Mouse (Mus musculus) cerebellum, postnatal 25 days (tissue): ENCODE measurements around the gene Men1.
"Not testable (repeated sequence)": the region's sequence is repeated elsewhere in the genome, so short reads cannot be mapped to it uniquely, and the experiment has no call there.

ENCODE experiments used
- DNase-seq, 2 experiments: peaks; one replicate each; pipeline ENCODE4 v3.0.0; 2021; ENCODE audit warnings: mixed read lengths in 2 of 2

Gene Men1

DNA sequence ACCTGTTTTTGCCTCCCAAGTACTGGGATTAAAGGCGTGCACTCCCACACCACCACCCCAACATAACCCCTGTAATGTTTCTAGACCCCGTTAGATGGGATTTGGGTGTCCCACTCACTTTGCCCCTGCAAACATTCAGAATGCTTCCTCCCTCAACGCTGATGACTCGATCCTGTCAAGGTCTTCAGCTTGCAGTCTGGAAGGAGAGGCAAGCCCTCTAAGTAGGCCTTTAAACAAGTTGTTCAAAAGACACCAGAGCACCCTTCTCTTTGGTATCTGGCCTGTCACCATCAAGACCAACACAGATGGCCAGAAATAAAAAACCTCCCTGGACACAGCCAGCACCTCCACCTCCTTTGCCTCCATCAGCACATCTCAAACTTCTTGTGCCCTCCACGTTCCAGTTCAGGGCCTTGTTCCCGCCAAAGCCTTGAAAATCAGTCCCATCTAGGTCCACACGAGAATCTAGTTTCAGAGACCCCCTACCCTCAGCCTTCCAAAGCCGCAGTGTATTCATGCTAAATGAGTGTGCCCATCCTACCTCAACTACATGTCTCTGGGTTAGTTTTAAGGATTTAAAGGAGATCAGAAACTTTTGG lies 29.2 kb upstream of the Men1 start:
- DNase-seq = no peak

DNA sequence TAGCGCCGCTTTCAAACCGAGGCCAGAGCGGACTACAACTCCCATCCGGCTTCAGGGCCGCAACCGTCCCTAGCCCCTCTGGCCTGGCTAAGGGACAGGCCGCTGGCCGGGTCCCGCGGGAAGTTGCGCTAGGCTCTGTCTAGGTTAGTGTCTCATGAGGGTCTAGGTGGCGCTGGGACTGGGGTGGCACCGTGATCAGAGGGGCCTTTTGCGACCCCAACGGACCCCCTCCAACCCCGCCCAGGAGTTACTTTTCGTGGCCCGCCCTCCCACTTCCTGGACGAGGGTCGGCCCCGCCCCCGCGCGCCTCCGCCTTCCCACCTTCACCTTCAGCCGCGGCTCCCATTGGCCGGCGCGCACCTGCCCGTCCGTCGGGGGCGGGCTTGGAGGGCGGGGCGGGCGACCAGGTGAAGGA lies 28.6 kb upstream of the Men1 start, which contains the start of gene Cdc42bpg:
Cdc42bpg (plus strand) TSS at position 320 of the 415 bp plus-strand sequence.
- DNase-seq = peak; percentile 96 to 98

DNA sequence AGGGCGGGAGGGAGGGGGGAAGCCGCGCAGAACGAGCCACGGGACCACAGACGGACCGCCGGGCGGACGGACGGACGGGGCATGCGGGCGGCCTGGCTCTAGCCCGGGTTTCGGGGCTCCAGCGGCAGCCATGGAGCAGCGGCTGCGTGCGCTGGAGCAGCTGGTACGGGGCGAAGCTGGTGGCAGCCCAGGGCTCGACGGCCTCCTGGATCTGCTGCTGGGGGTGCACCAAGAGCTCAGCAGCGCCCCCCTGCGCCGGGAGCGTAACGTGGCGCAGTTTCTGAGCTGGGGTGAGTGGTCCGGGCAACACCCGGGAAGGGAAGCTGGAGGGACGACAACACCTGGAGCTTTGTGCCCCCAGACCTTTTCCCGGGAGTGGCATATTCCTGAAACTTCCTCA lies 28.2 kb upstream of the Men1 start:
- DNase-seq = peak; percentile 84 to 89

DNA sequence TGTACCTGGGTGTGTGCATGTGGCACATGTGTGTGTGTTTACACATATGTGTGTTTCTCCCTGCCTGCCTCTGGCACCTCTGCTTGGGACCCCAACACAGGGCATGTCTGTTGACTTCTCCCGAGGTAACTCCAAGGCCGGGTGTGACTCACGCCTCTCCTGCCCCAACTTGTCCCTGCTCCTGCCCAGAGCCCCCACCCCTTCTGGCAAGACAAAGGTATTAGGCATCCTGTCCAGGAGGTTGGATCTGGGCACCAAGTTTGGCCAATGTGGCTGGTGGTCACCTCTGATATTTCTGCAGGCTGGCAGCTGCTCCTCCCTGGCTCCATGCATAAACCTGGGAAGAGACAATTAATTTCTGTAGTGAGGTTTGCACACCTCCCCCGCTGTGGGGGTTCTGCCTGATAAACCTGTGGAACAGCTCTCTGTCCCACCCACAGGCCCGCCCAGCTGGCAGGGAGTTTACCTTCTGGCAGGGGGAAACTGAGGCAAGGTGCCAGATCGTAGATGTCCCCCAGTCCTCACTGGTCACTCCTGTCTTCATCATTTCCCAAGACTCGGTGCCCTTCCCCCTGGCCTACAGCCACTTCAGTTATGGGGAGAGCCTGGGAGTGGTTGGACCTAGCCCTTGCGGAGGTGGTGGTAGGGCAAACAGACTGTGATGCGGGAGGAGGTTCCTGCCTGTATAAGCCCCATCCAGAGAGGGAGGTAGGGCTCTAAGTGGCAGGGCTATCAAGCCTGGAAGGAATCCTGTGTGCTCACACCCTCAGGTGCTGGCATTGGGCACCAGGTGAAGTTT lies 26.8 kb upstream of the Men1 start:
- DNase-seq = peak; percentile 52 to 61

DNA sequence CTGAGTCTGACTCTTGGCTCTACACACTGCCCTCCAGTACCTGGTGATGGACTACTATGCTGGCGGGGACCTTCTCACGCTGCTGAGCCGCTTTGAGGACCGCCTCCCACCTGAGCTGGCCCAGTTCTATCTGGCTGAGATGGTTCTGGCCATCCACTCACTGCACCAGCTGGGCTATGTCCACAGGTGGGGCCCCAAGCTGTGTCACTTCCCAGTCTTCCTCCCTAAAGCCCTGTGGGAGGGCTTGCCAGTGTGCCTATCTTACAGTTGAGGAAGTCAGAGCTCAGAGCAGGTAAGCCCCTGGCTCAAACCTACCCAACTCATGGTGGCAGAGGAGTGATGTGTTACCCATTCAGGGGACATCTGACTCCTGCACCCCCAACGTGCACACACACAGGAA lies 24.6 kb upstream of the Men1 start:
- DNase-seq = peak; percentile 59 to 69

DNA sequence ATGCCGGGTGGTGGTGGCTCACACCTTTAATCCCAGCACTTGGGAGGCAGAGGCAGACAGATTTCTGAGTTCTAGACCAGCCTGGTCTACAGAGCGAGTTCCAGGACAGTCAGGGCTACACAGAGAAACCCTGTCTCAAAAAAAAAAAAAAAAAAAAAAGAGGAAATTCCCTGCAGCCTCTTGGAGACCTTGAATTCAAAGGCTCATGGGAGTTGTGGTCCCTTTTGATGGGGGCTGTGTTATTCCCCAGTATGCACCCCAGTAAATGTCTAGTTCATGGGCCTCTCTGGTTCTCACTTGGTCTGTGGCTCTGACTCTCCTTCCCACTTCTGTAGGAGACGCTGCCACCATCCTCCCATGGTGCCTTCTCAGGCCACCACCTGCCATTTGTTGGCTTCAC lies 23.0 kb upstream of the Men1 start:
- DNase-seq = not testable (repeated sequence)

DNA sequence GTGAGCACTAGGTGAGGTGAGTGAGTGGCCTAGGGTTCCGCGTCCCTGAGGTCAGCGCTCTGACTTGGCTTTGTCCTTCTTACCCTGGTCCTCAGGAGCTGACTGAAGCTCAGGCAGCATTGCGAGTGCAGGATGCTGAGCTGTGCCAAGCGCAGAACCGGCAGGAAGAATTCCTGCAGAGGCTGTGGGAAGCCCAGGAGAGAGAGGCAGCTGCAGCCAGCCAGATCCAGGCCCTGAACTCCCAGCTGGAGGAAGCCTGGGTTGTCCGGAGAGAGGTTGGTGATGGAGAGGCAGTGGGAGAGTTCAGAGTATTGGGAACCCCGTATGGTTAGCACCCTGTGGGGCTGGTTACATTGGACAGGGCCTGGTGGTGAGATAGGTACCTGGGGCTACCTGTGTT lies 21.0 kb upstream of the Men1 start:
- peak in 1 of 2 experiments; percentile 59 for DNase-seq

DNA sequence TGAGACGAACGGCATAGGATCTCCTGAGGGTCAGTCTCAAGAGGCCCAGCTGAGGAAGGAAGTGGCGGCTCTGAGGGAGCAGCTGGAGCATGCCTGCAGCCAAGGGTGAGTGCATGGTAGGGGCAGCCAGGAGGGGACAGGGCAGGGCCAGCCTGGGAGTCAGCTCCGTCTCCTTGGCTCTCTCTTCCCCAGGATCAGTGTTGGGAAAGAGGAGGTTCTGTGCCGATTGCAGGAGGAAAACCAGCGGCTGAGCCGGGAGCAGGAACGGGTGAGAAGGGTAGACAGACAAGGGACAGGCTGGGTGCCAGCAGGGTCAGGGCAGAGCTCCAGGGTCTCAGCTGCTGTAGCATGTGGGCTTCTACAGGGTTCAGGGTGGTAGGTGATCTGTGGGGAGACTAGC lies 20.3 kb upstream of the Men1 start:
- peak in 1 of 2 experiments; percentile 44 for DNase-seq

DNA sequence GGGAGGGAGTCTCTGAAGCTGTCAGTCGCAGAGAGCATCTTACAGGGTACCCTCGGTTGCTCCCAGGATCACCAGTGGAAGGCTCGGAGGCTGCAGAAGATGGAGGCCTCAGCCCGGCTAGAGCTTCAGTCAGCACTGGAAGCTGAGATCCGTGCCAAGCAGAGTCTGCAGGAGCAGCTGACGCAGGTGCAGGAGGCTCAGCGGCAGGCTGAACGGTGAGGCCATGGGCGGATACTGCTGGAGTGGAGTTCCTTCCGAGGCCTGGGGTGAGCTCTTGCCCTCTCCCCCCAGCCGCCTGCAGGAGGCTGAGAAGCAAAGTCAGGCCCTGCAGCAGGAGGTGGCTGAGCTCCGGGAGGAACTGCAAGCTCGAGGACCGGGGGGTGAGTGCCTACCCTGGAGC lies 19.2 kb upstream of the Men1 start:
- DNase-seq = peak; percentile 78 to 83

DNA sequence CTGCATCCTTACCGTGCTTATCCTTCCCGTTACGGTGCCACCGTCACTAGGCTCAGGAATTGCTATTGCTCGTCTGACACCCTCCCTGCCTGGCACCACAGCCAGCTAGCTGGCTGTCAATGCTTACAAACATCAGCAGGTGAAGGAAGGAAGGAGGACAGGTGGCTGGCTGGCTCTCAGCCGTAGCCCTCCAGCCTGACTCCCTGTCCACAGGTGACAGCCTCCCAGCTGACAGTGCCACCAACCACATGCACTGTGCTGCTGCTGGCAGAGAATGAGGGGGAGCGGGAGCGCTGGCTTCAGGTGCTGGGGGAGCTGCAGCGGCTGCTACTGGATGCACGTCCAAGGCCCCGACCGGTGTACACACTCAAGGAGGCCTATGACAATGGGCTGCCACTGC lies 16.6 kb upstream of the Men1 start:
- DNase-seq = no peak

DNA sequence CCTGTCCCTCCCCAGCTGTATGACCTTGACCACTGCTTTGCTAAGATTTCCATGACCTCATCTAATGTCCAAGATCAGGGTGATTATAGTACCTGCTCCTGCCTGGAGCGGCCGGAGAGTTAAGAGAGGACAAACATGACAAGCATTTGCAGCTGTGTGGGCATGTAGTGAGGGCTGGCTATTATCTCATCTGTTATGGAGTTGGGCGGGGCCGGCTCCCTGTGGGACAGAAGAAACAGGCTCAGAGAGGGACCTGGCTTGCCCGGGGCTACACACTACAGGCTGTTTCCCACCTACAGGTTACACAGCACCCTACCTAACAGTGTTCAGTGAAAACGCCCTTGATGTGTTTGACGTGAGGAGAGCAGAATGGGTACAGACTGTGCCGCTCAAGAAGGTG lies 13.4 kb upstream of the Men1 start:
- no peak for DNase-seq

DNA sequence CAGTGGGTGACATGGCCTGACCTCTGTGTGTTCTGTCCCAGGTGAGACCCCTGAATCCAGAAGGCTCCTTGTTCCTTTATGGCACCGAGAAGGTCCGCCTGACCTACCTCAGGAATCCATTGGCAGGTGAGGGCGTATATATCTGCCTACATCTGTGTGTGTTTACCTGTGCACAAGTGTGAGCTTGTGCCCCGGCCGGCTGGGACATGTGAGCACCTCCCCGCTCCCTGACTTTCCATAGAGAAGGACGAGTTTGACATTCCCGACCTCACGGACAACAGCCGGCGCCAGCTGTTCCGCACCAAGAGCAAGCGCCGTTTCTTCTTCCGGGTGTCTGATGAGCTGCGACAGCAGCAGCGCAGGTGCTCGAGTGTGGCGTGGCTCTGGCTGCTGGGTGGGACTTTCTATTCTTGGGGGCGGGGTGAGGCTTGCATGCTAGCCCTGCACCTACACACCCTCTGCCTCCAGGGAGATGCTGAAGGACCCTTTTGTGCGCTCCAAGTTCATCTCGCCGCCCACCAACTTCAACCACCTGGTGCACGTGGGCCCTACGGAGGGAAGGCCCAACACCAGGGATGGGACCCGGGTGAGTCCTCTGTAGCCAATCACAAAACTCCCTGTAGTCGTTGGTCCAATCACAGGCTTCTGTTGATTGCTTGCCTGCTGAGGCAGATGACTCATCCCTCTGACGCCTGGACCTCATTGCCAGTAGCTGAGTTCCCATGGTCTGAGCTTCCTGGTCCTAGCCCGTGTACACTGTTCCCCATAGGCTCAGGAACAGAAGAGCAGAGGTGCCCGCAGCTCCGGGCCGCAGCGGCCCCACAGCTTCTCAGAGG lies 12.8 kb upstream of the Men1 start:
- no peak for DNase-seq

DNA sequence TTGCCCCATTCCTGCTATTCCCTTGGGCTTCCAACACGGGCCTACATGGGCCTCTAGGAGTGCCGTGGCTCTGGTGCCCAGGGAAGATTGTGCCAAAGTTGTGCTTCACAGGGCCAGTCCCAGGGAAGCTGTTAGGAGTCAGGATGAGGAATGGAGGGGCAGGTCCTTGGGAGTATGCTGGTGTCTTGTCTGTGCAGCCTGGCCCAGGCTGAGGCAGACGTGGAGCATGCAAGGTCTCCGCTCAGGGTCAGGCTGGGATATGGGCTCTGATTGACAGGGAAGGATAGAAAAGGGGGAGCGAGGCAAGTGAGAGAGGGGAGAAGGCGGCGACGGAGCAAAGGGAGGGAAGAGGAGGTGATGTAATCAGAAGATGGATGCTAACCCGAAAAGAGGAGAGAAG lies 10.0 kb upstream of the Men1 start:
- no peak for DNase-seq

DNA sequence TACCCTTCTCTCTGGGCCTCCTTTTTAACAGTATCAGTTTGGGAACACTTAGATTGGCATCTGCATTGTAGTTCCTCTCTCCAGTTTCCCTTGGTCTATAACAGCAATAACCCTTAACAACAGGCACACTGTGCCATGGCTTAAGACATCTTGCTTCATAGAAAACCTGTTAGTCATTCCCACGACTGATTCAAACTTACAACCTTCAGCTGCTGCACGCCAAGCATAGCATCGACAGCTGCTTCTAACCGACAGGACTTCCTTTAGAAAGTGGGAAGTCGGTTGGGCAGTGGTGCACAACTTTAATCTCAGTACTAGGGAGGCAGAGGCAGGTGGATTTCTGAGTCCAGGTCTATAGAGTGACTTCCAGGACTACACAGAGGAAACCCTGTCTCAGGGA lies 3.6 kb upstream of the Men1 start:
- no peak for DNase-seq

DNA sequence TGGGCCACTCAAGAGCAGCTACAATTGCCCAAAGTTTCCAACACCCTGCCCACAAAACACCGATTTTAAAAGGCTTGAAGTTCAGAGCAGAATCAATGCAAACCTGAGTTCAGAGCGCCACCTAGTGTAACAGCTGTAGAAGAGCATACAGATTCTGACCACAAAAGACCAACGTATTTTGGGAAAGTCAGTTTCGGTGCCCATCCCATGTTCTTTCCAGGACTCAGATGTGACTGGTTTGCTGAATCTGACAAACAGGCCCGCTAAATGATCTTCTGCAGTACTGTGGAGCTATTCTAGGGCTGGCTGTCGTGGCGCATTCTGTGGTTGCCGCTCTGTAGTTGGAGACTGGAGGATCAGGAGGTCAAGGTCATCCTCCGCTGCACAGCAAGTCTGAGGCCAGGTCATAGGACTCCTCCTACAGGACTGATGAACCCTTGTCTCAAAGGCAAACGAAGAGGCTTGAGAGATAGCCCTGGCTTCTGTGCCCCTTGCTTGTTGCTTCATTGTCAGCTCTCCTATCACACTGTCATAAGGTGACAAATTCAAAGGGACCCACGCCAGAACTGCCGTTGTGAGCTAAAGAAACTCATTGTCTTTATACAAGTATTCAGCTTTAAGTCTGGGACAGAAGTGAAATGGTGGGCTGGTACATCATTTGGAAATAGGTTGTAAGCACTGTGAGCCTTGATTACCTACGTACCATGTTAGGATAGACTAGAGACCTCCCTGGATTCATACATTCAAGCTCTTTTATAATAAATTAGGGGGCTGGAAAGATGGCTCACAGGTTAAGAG lies 2.9 kb upstream of the Men1 start:
- DNase-seq = peak; percentile 62 to 76

DNA sequence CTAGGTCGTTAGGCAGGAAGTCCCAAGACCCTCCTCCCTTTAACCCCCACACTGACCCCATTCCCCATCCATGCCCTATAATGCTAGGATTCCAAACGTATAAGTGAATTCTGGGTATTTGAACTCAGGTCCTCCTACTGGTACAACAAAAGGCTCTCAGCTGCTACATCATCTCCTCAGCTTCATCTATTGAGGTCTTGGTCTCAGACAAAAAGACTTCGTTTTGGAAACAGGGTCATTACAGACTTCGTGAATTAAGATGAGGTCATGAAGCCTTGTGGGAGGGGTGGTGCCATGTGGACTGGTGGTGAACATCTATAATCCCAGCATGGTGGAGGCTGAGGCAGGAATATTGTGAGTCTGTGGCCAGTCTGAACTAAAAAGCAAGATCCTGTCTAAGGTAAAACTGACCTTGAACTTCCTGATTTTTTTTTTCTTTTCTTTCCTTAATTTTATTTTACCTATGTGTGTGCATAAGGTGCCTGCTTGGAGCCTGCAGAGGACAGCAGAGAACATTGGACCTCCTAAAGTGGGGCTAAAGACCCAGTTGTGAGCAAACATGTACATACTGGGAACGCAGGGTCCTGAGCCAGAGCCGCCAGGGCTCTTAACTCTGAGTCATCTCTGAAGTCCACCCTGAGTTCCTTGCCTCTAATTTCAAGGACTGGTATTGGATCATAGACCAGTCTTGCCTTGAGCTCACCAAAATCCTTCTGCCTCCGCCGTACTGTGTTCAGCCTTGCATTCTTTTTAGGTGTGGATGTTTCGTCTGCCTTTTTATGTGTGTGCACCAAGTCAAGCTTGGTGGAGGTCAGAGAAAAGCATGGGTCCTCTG lies 801 bp upstream of the Men1 start:
- no peak for DNase-seq

DNA sequence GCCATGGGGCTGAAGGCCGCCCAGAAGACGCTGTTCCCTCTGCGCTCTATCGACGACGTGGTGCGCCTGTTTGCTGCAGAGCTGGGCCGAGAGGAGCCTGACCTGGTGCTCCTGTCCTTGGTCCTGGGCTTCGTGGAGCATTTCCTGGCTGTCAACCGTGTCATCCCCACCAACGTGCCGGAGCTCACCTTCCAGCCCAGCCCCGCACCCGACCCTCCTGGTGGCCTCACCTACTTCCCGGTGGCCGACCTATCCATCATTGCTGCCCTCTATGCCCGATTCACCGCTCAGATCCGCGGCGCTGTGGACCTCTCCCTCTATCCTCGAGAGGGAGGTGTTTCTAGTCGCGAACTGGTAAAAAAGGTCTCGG lies 664 bp downstream of the Men1 start:
- peak; percentile 52 to 61 for DNase-seq

DNA sequence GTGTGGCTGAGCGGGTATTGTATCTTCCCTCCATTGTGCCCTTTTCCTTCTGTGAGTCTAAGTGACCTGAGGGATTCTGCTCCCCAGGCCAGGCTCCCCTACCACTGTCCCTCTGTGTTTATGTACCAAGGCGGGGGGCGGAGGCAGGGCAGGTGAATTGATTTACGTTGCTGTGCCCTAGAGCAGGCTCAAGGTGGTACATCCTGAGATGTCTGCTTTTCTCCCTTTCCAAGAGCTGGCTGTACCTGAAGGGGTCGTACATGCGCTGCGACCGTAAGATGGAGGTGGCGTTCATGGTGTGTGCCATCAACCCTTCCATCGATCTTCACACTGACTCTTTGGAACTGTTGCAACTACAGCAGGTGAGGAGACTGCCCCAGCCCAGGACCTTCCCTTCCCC lies 2.1 kb downstream of the Men1 start:
- no peak for DNase-seq

DNA sequence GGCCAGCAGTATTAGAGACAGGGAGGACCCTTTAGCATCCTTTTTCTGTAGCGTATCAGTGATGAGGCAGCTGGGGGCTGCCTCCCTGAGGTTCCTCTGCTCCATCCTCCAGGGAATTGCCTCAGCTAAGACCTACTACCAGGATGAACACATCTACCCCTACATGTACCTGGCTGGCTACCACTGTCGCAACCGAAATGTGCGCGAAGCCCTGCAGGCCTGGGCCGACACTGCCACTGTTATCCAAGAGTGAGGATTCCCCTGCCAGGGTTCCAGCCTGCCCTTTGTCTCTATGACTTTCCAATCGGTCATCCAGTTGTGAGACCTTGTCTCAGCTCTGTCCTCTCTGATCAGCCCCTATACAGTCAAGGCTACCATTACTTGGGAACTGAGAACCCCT lies 3.4 kb downstream of the Men1 start:
- DNase-seq = no peak

DNA sequence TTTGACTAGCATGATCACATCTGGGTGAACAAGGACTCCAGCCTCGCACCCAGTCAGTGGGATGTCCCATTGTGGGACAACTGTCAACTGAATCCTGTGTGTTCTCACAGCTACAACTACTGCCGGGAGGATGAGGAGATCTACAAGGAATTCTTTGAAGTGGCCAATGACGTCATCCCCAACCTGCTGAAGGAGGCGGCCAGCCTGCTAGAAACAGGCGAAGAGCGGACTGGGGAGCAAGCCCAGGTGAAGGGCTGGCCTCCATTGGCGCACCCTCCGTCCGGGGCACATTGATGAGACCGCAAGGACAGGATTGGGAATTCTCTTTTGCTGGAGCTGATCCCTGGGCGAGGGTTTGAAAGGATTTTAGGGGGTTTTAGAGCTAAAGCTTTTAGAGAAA lies 3.9 kb downstream of the Men1 start:
- no peak for DNase-seq

DNA sequence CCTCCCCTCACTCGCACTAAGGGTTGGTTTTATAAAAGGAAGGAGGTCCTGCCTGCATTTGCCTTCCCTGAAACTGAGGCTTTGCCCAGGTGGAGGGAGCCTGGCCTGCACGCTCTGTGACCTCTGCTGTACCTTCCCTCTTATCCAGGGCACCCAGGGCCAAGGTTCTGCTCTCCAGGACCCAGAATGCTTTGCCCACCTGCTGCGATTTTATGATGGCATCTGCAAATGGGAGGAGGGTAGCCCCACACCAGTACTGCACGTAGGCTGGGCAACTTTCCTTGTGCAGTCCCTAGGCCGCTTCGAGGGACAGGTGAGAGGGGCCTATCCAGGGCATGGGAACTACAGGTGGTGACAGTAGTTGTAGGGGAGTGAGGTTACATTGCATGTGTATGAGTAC lies 4.4 kb downstream of the Men1 start:
- DNase-seq = no peak
